Mouse (Mus musculus) CH12F3 (cell line): Measurements from ENCODE around the gene Trpm3.

Source experiments
- in situ Hi-C: fragments of 300-500 bp; cut with MboI; formaldehyde crosslinking; loops from 2 replicates; pipeline ENCODE4 v1.14.3; 2020; ENCODE audit warnings: low sequenced_read_pairs

Trpm3 gene

DNA sequence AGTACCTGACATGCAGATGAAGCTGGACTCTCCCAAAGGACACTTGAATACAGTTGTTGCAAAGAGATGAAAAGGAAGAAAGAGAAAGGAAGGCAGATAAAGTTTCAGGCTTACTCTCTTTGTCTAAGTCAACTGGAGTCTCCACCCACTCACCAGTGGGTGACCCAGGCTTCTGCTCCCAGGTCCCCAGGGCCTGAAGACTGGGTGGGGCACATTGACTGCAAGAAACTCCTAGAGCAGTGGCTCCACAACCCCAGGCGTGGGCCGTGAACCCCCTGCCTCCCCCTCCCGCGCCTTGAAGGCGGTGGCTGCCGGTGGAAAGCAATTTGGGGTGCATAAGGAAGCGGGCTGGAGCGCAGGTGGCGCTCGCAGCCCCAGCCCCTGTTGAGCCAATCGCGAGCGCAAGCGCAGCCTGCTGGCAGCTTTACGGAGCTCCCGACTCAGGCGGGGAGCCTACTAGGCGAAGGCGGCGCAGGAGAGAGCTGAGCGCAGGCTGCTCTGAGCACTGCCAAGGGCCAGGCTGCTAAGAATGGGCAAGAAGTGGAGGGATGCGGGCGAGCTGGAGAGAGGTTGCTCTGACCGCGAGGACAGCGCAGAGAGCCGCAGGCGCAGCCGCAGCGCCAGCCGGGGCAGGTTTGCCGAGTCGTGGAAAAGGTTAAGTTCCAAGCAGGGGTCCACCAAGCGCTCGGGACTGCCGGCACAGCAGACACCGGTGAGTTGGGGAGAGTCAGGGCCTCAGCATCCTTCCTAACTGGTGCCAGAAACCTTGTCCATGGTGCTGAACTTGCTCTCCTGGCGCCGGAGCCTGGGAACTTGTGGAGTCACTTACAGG is at the start of gene Trpm3:
Gene Trpm3, plus strand, starts transcription at position 457 of the 832 bp plus-strand sequence.
- in situ Hi-C loops, result no loop called here

DNA sequence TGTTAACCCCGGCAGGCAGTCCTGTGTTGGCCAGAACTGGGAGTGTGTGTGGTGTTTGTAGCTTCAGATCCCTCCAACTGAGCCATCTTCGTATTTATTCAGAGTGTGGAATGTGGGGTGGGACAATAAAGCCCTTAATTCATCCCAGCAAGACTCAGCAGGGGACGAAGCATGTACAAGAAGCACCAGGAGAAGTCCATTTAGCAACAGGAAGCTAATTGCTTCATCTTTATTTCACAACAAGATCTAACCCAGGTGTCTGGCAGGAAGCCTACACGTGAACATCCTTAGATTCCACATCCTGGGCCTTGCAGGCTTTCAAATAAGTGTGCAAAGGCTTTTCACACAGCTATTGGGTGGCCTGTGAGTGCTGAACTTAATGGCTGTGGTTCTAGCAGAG is 38.3 kb upstream of the Trpm3 start:
- in situ Hi-C loops, result no loop called here

DNA sequence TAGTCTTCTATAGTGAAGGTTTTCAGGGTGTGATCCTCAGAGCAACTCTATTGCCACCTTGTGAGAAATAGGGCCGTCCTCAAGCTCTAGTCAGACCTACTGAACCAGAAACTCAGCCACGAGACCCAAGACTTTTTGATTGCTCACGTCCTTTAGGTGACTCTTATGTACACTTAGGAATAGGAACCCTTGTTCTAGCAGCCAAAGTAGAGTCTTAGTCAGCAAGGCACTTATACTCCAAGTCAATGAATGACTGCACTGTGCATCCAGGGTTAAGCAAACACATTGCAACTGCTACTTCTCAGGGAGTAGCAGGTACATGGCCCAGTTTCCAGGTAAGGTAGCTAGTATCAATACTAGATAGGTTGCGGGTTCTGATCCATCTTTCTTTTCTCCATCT is 35.0 kb upstream of the Trpm3 start:
- in situ Hi-C loops, result no loop called here

DNA sequence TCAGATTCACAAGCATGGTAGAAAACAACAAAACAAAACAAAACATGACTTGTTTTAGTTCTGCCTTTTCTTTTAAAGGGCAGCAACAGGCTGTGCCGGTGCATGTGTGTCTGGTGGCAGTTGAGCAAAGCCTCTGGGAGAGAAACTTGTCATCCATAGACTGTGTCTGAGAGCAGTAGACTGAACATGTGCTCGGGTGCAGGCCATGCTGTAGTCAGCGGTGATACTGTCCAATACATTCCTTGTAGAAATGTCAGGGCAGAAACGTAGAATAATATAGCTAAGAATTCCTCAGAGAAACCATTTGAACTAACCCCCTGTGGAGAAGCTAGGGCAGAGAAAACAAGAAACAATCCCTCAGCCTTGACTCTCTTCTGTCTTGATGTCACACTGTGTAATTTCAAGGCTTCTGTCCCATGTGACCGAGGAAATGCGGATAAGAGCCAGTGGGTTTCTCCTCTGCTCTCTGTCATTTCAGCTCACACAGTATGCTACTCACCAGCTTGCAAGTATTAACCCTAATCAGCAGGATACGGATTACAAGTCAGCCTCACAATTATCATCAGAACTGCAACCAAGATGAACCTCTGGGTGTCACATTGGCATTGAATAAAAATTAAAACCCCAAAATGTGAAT is 33.9 kb upstream of the Trpm3 start:
- in situ Hi-C loops, result no loop called here

DNA sequence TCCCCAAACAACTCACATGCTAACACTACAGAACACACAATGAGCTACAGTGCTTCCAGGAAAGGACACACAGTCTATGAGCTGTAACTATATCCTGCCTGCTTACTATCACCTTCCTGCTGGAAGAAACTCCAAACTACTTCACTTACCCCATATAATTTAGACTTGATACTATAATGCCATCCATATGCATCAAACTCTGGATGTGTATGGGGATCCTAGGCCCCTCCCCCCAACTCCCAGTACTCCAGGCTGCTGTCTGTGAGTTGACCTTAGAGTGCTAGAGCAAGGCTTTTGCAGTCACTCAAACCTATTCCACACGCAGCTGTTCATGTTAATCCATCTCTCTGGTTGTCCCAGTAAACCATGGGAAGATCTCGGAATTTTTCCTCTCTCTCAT is 33.2 kb upstream of the Trpm3 start:
- in situ Hi-C loops, result no loop called here

DNA sequence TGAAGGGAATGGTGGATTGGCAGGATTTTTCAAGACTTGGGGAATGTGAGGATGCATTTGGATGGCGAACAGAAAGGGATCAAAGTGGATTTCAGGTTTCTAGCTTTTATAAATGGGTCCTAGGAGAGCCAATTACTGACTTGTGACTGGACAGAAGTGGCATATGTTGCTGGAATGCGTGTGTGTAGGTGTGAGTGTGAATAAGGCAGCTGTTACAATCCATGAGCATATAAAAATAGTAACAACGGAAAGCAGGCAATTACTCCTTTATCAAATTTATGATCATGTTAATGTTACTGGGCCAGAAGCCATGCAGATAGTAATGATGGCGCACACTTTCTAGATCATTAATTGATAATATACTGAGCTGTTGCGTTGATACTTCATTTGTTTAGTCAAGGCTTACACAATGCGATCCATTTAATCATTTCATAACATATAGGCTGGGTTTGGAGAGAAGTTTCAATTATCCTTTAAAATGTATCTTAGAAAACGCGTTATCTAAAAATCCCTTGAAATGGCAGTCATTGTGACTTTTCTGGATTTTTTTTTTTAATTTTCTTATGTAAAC is 29.9 kb upstream of the Trpm3 start:
- in situ Hi-C loops, result no loop called here

DNA sequence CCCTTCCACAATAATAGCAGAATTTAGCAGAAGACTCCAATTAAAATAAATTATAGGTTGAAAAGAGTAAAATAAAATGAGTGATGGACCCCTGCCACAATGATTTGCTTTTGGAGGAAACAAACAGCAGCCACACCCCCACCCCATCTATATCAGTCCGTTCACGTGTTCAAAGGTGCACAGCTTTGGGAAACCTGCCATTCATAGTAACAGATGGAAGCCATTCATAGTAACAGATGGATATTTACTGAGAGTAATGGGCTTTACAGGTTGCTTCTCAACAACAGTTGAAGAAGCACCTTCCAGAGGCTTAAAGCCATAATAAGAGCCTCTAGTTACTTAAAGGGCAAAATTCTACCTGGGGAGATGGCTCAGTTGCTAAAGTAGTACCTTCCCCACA is 17.9 kb upstream of the Trpm3 start:
- in situ Hi-C loops, result no loop called here

DNA sequence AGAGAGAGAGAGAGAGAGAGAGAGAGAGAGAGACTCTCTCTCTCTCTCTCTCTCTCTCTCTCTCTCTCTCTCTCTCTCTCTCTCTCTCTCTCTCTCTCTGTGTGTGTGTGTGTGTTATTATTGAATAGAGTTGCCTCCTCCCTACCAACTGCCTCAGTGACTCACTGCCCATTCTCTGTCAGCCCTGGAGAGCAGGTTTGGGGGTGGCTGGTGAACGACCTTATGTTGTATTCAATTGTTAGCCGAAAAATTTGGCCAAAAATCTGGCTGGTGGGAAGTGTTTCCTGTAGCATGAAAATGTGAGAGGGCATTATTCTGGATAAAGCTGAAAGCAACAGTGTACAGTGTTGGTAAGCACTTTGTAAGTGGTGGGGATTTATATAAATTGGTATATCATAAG is 17.2 kb upstream of the Trpm3 start:
- in situ Hi-C loops, result no loop called here

DNA sequence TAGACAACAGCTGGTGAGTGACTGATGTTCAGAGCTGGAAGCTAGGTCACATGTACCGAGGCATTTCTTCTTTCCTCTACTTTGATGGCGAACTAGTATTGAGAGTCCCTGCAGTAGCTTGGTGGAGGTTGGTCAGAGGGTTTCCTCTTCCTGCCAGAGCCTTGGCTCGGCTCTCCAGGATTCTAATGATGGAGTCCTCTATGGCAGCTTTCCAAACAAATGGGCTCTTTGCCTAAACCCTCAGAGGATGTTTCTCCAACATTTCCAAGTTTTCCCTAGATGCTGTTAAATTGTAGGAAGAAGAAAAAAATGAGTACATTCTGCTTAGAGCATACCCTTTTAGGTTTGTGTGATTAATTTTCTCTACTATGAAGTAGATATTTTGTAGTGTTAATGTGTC is 6.2 kb upstream of the Trpm3 start:
- in situ Hi-C loops, result no loop called here

DNA sequence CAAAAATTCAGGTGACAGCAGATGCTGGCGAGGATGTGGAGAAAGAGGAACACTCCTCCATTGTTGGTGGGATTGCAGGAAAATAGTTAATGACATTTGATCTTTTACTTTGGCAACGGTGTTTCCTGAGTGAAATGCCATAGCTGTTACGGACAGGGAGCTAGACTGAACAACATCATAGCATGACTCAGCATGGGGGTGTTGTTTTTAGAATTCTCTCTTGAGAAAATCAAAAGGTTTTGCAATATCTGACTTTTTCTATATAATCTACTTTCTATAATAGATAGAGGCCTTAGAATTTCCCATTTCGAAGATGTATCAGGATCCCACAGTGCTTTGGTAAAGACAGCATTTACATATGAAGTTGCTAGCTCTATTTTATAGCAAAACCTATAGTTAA is 39.7 kb downstream of the Trpm3 start:
- in situ Hi-C loops, result no loop called here

DNA sequence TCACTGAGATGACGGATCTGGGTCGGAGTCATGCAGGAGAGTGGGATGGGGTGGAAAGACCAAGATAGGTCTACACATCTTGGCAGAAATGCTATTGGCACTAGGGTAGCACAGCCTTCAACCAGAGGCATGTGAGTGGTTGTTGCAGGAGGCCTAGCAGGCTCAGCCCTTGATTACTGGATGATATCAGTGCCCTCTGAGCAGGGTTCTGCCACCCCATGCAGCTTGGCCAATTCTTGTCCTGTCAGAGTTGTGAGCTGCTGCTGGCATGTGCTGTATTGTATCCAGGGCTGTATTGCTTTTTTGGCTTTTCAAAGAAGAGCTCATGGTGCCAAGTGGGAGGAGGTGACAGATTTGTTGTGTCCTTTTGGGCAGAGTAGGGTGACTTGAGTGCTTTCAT is 40.2 kb downstream of the Trpm3 start:
- in situ Hi-C loops, result no loop called here

DNA sequence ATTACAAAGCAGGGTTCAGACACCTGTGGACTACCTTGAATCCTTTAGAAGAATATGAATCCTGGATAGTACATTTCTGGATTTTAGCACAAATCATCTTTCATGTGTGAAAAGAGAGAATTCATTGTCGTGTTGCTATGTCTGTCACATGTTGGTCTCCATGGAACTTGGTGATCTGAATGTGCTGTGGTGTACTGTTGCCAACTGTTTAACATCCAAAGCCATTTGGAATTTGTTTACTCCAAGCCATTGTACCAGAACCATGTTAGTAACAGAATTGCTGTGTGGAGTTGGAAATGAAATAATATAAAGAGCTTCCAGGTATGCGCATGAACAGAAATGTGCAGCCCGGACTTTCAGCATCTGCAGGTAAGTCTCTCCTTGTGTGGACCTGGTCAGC is 41.3 kb downstream of the Trpm3 start:
- in situ Hi-C loops, result no loop called here

DNA sequence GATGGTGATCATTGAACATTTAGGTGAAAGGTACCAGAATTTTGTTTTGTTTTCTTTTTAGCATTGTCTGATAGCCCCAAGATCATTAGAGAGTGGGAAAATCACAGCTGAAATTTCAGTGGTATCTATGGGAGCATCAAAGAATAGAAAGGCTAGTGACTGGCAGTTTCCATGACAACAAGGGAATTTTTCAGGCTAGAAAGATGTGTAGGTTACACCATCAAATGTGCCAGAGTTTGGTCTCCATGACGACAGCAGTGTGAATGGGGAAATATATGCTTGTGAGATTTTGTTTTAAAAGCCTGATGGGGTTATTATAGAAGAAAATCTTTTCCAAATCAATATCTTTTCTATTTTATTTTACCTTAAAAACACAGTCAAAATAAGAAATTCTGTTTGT is 50.9 kb downstream of the Trpm3 start:
- in situ Hi-C loops, result no loop called here

DNA sequence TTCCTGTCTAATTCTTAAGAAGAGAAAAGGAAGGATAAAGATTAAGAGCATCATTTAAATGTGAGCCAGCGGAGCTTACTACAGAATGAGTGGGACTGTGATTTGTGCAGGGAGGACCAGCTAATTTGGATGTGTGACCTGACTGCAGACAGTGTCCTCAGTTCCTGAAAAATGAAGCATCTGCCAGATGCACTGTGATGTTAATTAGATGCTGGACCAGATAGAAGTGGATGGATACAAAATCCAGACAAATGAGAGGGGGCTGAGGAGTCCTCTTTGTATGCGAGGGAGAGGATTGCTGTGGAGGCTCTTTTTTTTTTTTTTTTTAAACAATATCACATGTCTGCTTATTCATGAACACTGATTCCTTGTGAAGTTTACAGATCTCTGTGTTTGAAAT is 83.7 kb downstream of the Trpm3 start:
- in situ Hi-C loops, result no loop called here

DNA sequence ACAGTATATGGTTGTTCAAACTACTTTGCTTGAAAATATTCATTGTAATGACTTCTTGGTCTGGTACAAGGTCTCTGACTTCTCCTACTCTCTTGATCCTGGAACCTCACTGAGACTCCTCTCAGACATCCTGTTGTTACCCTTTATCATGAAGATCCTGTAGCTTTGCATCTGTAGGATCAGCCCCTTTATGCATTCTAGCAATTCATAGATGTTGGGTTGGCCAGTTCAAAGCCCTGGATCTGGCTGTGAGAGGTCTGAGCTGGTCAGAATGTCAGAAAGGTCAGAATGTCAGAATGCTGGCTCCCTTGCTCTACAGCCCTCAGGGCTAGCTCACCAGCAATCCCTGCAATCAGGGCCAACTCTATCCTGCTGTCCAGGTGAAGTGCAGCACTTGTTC is 95.3 kb downstream of the Trpm3 start:
- in situ Hi-C loops, result no loop called here

DNA sequence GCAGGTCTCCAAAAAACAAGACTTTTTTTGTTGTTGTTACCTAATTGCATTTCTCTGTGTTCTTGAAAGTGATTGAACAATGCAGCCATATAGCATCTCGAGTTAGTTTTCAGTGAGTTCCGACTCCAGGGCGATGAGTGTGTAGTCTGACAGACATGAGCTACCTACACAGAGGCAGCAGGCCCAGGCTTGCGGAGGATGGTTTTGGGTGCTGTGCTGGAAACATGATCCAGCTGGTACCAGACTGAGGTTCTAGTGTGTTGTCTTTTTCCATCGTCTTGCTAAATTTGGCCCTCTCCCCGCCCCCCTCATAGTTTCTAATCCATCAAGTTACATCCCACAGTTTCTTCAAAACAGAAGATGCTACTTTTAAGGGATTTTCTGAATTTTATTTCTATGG is 110.2 kb downstream of the Trpm3 start:
- in situ Hi-C loops, result no loop called here

DNA sequence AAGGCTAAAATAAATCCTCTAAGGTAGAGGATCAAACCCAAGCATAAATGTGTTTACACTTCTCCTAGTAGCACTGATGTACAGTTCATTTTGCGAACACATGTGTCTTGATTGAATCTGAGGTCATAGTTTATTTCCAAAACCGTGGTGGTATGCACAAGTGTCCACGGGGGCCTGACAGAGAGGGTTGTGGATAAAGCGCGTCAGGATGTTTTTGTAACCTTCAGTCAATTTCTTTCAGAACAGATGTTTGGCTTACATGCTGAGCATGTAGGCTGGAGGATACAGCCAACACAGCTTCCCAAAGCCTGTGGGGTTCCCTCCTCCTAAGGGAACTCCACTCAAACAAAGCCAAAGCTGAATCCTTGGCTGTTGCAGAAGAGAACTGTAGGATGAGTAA is 134.1 kb downstream of the Trpm3 start:
- in situ Hi-C loops, result no loop called here

DNA sequence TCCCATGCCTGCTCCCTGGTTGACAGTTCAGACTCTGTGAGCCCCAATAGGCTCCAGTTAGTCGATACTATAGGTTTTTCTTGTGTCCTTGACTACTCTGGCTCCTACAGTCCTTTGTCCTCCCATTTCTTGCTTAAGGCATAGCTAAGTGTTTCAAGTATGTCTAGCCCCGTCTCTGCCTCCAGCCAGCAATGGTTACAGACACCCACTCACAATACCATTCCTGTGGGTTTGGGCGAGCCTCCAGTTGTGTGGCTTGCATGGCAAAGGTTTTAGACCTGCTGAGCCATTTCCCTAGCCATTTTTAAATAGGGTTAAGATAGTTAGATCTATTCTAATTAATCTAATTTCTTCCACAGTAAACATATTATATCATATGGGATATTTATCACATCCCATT is 145.8 kb downstream of the Trpm3 start:
- in situ Hi-C loops, result no loop called here

DNA sequence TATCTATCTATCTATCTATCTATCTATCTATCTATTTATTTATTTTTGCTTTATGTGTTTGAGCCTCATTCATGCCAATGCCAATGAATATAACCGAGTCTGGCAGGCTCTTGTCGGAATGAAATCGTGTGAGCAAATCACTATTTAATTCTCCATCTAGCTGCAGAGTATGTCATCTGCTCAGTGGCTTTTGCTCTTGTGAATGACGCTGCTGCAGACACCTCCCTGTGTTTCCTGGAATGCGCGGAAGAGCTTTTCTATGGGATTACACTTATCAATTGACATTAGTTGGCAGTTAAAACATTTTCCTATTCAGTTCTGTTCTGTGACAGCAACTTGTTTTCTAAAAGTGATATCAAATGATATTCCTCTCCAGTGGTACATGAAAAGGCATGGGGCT is 153.8 kb downstream of the Trpm3 start:
- in situ Hi-C loops, result no loop called here

DNA sequence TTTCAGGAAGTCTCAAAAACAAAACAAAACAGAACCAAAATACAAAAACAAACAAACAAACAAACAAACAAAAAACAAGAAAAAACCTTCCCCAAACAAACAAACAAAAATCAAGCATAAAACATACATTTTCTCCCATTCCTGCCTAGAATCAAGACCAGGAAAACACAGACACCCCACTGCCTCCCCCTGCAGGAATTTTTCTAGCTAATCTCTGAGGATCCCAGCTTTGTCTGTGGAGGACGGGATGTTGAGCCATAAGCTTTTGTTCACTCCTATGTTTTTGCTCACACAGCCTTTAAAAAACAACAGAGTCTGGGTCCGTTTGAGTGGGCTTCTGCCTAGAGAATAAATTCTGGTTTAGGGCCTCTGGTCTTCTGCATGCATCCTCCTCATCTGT is 162.1 kb downstream of the Trpm3 start:
- in situ Hi-C loops, result no loop called here

DNA sequence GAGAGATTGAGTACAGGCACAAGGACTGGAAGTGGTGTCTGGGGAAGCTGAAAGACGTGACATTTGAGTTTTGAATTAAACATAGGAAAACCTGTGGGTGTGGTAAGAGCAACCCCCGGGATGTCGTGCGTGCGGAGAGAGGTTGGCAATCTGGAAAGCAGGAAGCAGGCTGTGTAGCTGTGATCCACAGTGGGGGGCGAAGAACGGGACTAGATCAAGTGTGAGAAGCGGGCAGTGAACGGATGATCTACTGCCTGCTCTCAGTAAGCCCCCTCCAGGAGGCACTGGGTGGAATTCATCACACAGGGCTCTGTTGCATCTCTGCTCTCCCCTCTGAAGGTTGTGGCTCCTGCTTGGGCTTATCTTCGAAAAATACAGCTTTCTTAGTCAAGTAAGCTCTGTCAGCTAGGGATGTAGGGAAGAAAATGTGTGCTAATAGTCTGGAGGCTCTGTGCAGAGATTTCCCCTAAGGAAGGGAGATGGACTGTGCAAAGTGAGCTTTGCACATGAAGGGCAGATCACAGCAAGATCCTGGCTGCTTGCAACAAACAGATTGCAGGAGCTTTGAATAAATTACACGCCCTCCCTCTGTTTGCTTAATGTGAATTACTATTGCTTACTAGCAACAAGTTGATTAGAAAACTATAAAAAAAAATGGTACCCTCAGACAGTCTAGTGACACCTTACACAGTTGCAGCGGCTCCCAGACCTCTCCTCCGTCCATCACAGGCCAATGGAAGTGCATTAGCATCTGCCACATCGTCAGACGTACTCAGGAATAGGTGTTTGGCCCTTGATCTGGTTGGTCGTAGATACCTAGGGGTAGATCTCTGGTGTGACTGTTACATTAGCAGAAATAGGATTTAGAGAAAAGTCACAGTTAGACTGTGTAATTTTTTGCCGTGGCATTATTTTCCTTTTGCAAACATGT is 164.4 kb downstream of the Trpm3 start:
- in situ Hi-C loops, result no loop called here
